Mouse (Mus musculus): ENCODE measurements around the gene Ncaph.
"Not testable (repeated sequence)": the region's sequence is repeated elsewhere in the genome, so short reads cannot be mapped to it uniquely, and the experiment has no call there.

Ncaph gene

GRCm38 (mm10) chr2:127090151-127090550 lies 43.6 kb downstream of the Ncaph start:
- DNase-seq (ENCODE audit: low read depth, low spot score) = not testable (repeated sequence)

- no peak for DNase-seq (ENCODE audit: low read depth, low spot score)
These were observed 47.5 kb downstream of the Ncaph start for GRCm38 (mm10) chr2:127086235-127086634.

- DNase-seq (ENCODE audit: low read depth, low spot score) = no peak
These were observed 53.0 kb downstream of the Ncaph start for GRCm38 (mm10) chr2:127080591-127081218.

- DNase-seq (ENCODE audit: low read depth, low spot score) = no peak
These were observed 53.7 kb downstream of the Ncaph start for GRCm38 (mm10) chr2:127079881-127080590.

- DNase-seq (ENCODE audit: low read depth, low spot score) = not testable (repeated sequence)
These were observed 54.7 kb downstream of the Ncaph start for GRCm38 (mm10) chr2:127079066-127079465.

- DNase-seq (ENCODE audit: low read depth, low spot score) = no peak
These were observed 56.1 kb downstream of the Ncaph start for GRCm38 (mm10) chr2:127077611-127078010.

GRCm38 (mm10) chr2:127074116-127074515 lies 59.6 kb downstream of the Ncaph start:
- DNase-seq (ENCODE audit: low read depth, low spot score) = no peak

GRCm38 (mm10) chr2:127070879-127071278 lies 62.9 kb downstream of the Ncaph start:
- no peak for DNase-seq (ENCODE audit: low read depth, low spot score)

- DNase-seq (ENCODE audit: low read depth, low spot score) = peak; percentile 80
These were observed 63.3 kb downstream of the Ncaph start, which contains the start of gene Blvra for GRCm38 (mm10) chr2:127070435-127070841. TSS of gene Blvra (plus strand) at chr2:127070665.

- no peak for DNase-seq (ENCODE audit: low read depth, low spot score)
These were observed 63.8 kb downstream of the Ncaph start for GRCm38 (mm10) chr2:127069781-127070434.

- no peak for DNase-seq (ENCODE audit: low read depth, low spot score)
These were observed 64.9 kb downstream of the Ncaph start for GRCm38 (mm10) chr2:127068806-127069205.

- no peak for DNase-seq (ENCODE audit: low read depth, low spot score)
These were observed 72.3 kb downstream of the Ncaph start for GRCm38 (mm10) chr2:127061471-127061870.

Data from c-Kit-negative CD71-positive TER-119-positive erythroid progenitor cells, embryonic 14.5 days (primary cell).